Mouse (Mus musculus) ES-Bruce4 (cell line): ENCODE measurements around the gene Gm12695.

Experiments used
- CTCF ChIP-seq: IDR thresholded peaks from one replicate; pipeline ENCODE4 v1.8.1; 2011; ENCODE audit warnings: low read depth, low read length
- EP300 ChIP-seq: IDR thresholded peaks from 2 replicates; pipeline ENCODE4 v1.6.1; 2011; ENCODE audit warnings: low read depth, low read length; ENCODE audit not compliant: insufficient read depth
- POLR2A ChIP-seq: IDR thresholded peaks from one replicate; pipeline ENCODE4 v1.8.1; 2011; ENCODE audit warnings: low read length; ENCODE audit not compliant: insufficient read depth

GRCm38 (mm10) chr4:96825540-96826045, 40.6 kb upstream of the Gm12695 start:
- no peak for TF ChIP-seq CTCF
- no peak for TF ChIP-seq EP300
- no peak for TF ChIP-seq POLR2A
